Mouse (Mus musculus): Measurements from ENCODE around the gene Col17a1. TPM values are rescaled to one million over a fixed set of nuclear protein-coding genes. Genes with fewer than 3 reads are reported as not detected.
A peak's percentile ranks its signal among the peaks of the same experiment; 100 is the strongest.

Col17a1 gene
- 0.06 and 0.08 TPM in 2 replicates for polyA plus RNA-seq (2015; fragmentation: Nextera tagmentation; extraction: Ambion mirVana)

- H3K4me3 ChIP-seq (ENCODE audit: low read depth, low read length), result no peak within 1 kb of the TSS
- no peaks in the 10 kb centered on the region for H3K27me3 ChIP-seq (ENCODE audit: control insufficient read depth, insufficient read depth, low read depth, low read length)
- H3K36me3 ChIP-seq (ENCODE audit: control insufficient read depth, insufficient read depth), result no peaks in the 10 kb centered on the region
- H3K4me2 ChIP-seq (ENCODE audit: low read depth, low read length), result no peak within 1 kb of the TSS
- no peak within 1 kb of the TSS for H3K9ac ChIP-seq (ENCODE audit: low read depth, low read length)
- WGBS (ENCODE audit: insufficient replicate concordance), result 57% methylated on average over 6 of the region's 6 CpGs
- no peaks in the 10 kb centered on the region for H3K9me3 ChIP-seq (replicated peaks; ENCODE audit: control insufficient read depth, low read length)
- no peaks in the 10 kb centered on the region for H3K4me1 ChIP-seq (ENCODE audit: control insufficient read depth, low read depth, low read length)
- ATAC-seq (ENCODE audit: low read depth), result no peak
- no peak within 1 kb of the TSS for H3K27ac ChIP-seq (ENCODE audit: low read length)
These were observed at the start of gene Col17a1 for GRCm38 (mm10) chr19:47691994-47692393. TSS of gene Col17a1 (minus strand) at chr19:47692094.

GRCm38 (mm10) chr19:47731931-47732330 is 40.0 kb upstream of the Col17a1 start:
- Histone ChIP-seq H3K4me2 (ENCODE audit: low read depth, low read length) (peak overlapping the region; percentile 73), H3K36me3 (ENCODE audit: control insufficient read depth, insufficient read depth) (peaks cover 20% of the 10 kb centered on the region), H3K9ac (ENCODE audit: low read depth, low read length) (peak overlapping the region; percentile 79), H3K9me3 (replicated peaks; ENCODE audit: control insufficient read depth, low read length) (no peaks in the 10 kb centered on the region), H3K4me1 (ENCODE audit: control insufficient read depth, low read depth, low read length) (peaks cover 8% of the 10 kb centered on the region), H3K4me3 (ENCODE audit: low read depth, low read length) (peak overlapping the region; percentile 78), H3K27me3 (ENCODE audit: control insufficient read depth, insufficient read depth, low read depth, low read length) (no peaks in the 10 kb centered on the region), H3K27ac (ENCODE audit: low read length) (peak overlapping the region; percentile 90)
- peak; percentile 37 for ATAC-seq (ENCODE audit: low read depth)
- 0% methylated on average over 13 of the region's 15 CpGs for WGBS (ENCODE audit: insufficient replicate concordance)

DNA sequence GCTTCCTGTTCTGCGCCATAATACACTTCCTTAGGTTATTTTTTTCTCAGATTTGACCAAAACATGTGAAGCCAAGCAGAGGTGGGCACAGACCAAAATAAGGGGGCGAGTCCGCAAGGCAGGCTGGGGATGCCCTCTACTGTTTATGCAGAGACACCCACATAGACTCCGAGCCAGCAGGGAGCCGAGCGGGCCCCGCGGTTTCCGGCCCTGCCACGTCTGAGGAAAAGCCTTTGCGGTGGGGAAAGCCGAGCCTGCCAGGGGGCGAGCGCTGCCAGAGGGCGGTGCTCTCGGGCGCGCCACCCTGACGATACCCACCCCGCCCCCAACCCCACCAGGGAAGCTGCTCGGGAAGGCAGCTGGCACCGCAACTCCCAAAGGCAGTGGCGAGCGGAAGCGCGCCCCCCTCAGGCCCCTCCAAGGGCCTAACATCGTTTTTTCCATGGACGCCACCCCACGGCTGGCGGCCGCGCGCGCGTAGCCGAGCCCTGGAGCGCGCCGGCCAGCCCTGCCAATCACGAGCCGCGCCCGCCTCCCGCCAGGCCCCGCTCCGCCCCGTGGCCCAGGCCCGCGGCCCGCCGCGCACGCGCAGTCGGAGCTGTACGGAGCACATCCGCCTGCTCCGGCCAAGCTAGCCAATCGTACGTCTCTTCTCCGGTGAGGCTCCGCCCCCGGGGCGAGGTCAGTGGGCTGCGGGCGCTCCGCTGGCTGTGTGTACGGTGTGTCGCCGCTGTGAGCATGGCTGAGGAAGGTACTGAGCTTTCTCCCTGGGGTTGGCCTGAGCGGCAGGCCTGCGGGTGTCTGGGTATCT is 39.4 kb upstream of the Col17a1 start, which contains the start of gene Sfr1:
Gene Sfr1 (plus strand): TSS at position 612 of the 811 bp plus-strand sequence.
- no peaks in the 10 kb centered on the region for H3K9me3 ChIP-seq (replicated peaks; ENCODE audit: control insufficient read depth, low read length)
- no peaks in the 10 kb centered on the region for H3K27me3 ChIP-seq (ENCODE audit: control insufficient read depth, insufficient read depth, low read depth, low read length)
- peak within 1 kb of the TSS; percentile 90 for H3K27ac ChIP-seq (ENCODE audit: low read length)
- WGBS (ENCODE audit: insufficient replicate concordance), result under 1% methylated on average over 68 of the region's 72 CpGs
- ATAC-seq (ENCODE audit: low read depth), result peak; percentile 97
- peak within 1 kb of the TSS; percentile 88 for H3K4me2 ChIP-seq (ENCODE audit: low read depth, low read length)
- peak within 1 kb of the TSS; percentile 79 for H3K9ac ChIP-seq (ENCODE audit: low read depth, low read length)
- H3K4me1 ChIP-seq (ENCODE audit: control insufficient read depth, low read depth, low read length), result peaks cover 8% of the 10 kb centered on the region
- H3K4me3 ChIP-seq (ENCODE audit: low read depth, low read length), result peak within 1 kb of the TSS; percentile 78
- peaks cover 20% of the 10 kb centered on the region for H3K36me3 ChIP-seq (ENCODE audit: control insufficient read depth, insufficient read depth)

DNA sequence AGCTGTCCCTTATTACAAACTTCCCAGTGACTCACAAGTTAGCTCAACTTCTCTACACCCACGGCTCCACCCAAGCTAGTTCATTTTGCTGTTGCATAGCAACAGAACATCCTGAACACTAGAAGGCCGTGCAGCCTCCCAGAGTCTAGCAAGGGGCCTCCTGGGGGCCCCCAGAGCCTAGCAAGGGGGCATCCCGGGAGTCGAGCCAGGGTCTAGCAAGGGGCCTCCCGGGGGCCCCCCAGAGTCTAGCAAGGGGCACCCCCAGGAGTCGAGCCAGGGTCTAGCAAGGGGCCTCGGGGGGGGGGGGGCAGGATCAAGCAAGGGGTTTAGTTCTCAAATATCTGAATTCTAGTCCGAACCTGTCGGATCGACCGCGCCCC is 38.8 kb upstream of the Col17a1 start:
- 0% methylated on average over 12 of the region's 12 CpGs for WGBS (ENCODE audit: insufficient replicate concordance)
- Histone ChIP-seq H3K4me3 (ENCODE audit: low read depth, low read length) (peak overlapping the region; percentile 78), H3K4me2 (ENCODE audit: low read depth, low read length) (peak overlapping the region; percentile 88), H3K4me1 (ENCODE audit: control insufficient read depth, low read depth, low read length) (peaks cover 8% of the 10 kb centered on the region), H3K9ac (ENCODE audit: low read depth, low read length) (peak overlapping the region; percentile 79), H3K36me3 (ENCODE audit: control insufficient read depth, insufficient read depth) (peaks cover 19% of the 10 kb centered on the region), H3K9me3 (replicated peaks; ENCODE audit: control insufficient read depth, low read length) (no peaks in the 10 kb centered on the region), H3K27ac (ENCODE audit: low read length) (peak overlapping the region; percentile 86), H3K27me3 (ENCODE audit: control insufficient read depth, insufficient read depth, low read depth, low read length) (no peaks in the 10 kb centered on the region)
- peak; percentile 25 for ATAC-seq (ENCODE audit: low read depth)

GRCm38 (mm10) chr19:47725643-47726140 is 33.8 kb upstream of the Col17a1 start:
- no peaks in the 10 kb centered on the region for H3K27me3 ChIP-seq (ENCODE audit: control insufficient read depth, insufficient read depth, low read depth, low read length)
- WGBS (ENCODE audit: insufficient replicate concordance), result 67% methylated on average over 7 of the region's 7 CpGs
- H3K9ac ChIP-seq (ENCODE audit: low read depth, low read length), result no peak overlapping the region
- no peak for ATAC-seq (ENCODE audit: low read depth)
- peaks cover 7% of the 10 kb centered on the region for H3K4me1 ChIP-seq (ENCODE audit: control insufficient read depth, low read depth, low read length)
- no peak overlapping the region for H3K4me3 ChIP-seq (ENCODE audit: low read depth, low read length)
- no peak overlapping the region for H3K4me2 ChIP-seq (ENCODE audit: low read depth, low read length)
- no peaks in the 10 kb centered on the region for H3K36me3 ChIP-seq (ENCODE audit: control insufficient read depth, insufficient read depth)
- H3K9me3 ChIP-seq (replicated peaks; ENCODE audit: control insufficient read depth, low read length), result no peaks in the 10 kb centered on the region
- no peak overlapping the region for H3K27ac ChIP-seq (ENCODE audit: low read length)

DNA sequence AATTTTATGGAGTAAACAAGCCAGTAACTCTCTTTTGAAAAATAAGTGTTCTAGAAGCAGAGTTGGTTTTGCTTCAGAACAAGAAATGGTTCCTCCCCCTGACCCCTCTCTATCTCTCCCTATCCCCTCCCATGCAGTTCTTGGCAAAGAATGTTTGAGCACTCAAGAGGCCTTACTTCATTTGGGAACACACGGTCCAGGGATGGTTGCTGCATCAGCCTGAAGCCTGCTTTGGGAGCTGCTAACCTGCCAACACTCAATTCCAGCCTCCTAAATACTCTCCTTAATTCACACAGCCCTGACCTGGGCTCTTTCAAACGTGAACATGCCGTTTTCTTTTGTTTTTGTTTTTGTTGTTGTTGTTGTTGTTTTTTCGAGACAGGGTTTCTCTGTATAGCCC is 33.0 kb upstream of the Col17a1 start:
- Histone ChIP-seq H3K4me3 (ENCODE audit: low read depth, low read length) (no peak overlapping the region), H3K4me2 (ENCODE audit: low read depth, low read length) (no peak overlapping the region), H3K9ac (ENCODE audit: low read depth, low read length) (no peak overlapping the region), H3K4me1 (ENCODE audit: control insufficient read depth, low read depth, low read length) (no peaks in the 10 kb centered on the region), H3K36me3 (ENCODE audit: control insufficient read depth, insufficient read depth) (no peaks in the 10 kb centered on the region), H3K9me3 (replicated peaks; ENCODE audit: control insufficient read depth, low read length) (no peaks in the 10 kb centered on the region), H3K27ac (ENCODE audit: low read length) (no peak overlapping the region), H3K27me3 (ENCODE audit: control insufficient read depth, insufficient read depth, low read depth, low read length) (no peaks in the 10 kb centered on the region)
- WGBS (ENCODE audit: insufficient replicate concordance), result 54% methylated on average over 4 of the region's 4 CpGs
- ATAC-seq (ENCODE audit: low read depth), result no peak

DNA sequence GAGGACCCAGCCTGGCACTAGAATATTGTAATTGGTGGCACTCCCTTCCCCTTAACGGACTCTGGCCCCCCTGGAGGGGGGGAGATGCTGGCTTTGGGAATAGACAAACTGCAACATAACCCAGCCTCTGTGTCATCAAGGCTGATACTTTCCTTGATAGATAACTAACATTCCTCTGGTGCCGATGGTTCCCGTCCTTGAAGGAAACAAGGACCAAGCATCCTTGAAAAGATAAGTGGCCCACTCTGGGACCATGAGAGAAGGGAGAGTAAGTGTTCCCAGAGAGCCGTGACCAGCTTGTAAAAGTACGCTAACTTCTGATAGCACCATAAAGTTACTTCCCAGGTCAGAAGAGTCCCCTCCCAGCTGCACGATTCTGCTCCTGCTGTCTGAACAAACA is 30.6 kb upstream of the Col17a1 start:
- H3K9ac ChIP-seq (ENCODE audit: low read depth, low read length), result no peak overlapping the region
- no peaks in the 10 kb centered on the region for H3K27me3 ChIP-seq (ENCODE audit: control insufficient read depth, insufficient read depth, low read depth, low read length)
- WGBS (ENCODE audit: insufficient replicate concordance), result 62% methylated on average over 6 of the region's 6 CpGs
- H3K4me2 ChIP-seq (ENCODE audit: low read depth, low read length), result no peak overlapping the region
- no peaks in the 10 kb centered on the region for H3K9me3 ChIP-seq (replicated peaks; ENCODE audit: control insufficient read depth, low read length)
- H3K4me3 ChIP-seq (ENCODE audit: low read depth, low read length), result no peak overlapping the region
- no peak for ATAC-seq (ENCODE audit: low read depth)
- no peak overlapping the region for H3K27ac ChIP-seq (ENCODE audit: low read length)
- H3K4me1 ChIP-seq (ENCODE audit: control insufficient read depth, low read depth, low read length), result no peaks in the 10 kb centered on the region
- no peaks in the 10 kb centered on the region for H3K36me3 ChIP-seq (ENCODE audit: control insufficient read depth, insufficient read depth)

GRCm38 (mm10) chr19:47719147-47719546 is 27.3 kb upstream of the Col17a1 start:
- no peak overlapping the region for H3K4me3 ChIP-seq (ENCODE audit: low read depth, low read length)
- H3K9me3 ChIP-seq (replicated peaks; ENCODE audit: control insufficient read depth, low read length), result no peaks in the 10 kb centered on the region
- no peaks in the 10 kb centered on the region for H3K36me3 ChIP-seq (ENCODE audit: control insufficient read depth, insufficient read depth)
- ATAC-seq (ENCODE audit: low read depth), result no peak
- H3K4me2 ChIP-seq (ENCODE audit: low read depth, low read length), result no peak overlapping the region
- 36% methylated on average over 3 of the region's 3 CpGs for WGBS (ENCODE audit: insufficient replicate concordance)
- no peak overlapping the region for H3K9ac ChIP-seq (ENCODE audit: low read depth, low read length)
- no peaks in the 10 kb centered on the region for H3K27me3 ChIP-seq (ENCODE audit: control insufficient read depth, insufficient read depth, low read depth, low read length)
- no peak overlapping the region for H3K27ac ChIP-seq (ENCODE audit: low read length)
- H3K4me1 ChIP-seq (ENCODE audit: control insufficient read depth, low read depth, low read length), result no peaks in the 10 kb centered on the region

- Histone ChIP-seq H3K9me3 (replicated peaks; ENCODE audit: control insufficient read depth, low read length) (no peaks in the 10 kb centered on the region), H3K4me2 (ENCODE audit: low read depth, low read length) (no peak overlapping the region), H3K9ac (ENCODE audit: low read depth, low read length) (no peak overlapping the region), H3K36me3 (ENCODE audit: control insufficient read depth, insufficient read depth) (no peaks in the 10 kb centered on the region), H3K27ac (ENCODE audit: low read length) (no peak overlapping the region), H3K4me3 (ENCODE audit: low read depth, low read length) (no peak overlapping the region), H3K4me1 (ENCODE audit: control insufficient read depth, low read depth, low read length) (no peaks in the 10 kb centered on the region), H3K27me3 (ENCODE audit: control insufficient read depth, insufficient read depth, low read depth, low read length) (no peaks in the 10 kb centered on the region)
- WGBS (ENCODE audit: insufficient replicate concordance), result 48% methylated on average over 2 of the region's 2 CpGs
- ATAC-seq (ENCODE audit: low read depth), result no peak
These were observed 24.2 kb upstream of the Col17a1 start for GRCm38 (mm10) chr19:47716144-47716543.

Data from liver, embryonic 16.5 days (tissue).